Mouse (Mus musculus): ENCODE measurements at regions not wholly inside any gene's neighbourhood (a gene's known extent, or its start where the extent isn't known, plus 50 kb on each side); places are given as distances from the start of the nearest gene placed in this dataset.
A peak's percentile ranks its signal among the peaks of the same experiment; 100 is the strongest.
"Not testable (repeated sequence)": the region's sequence is repeated elsewhere in the genome, so short reads cannot be mapped to it uniquely, and the experiment has no call there.

GRCm38 (mm10) chr13:39566491-39566890, 605.8 kb upstream of the Slc35b3 start:
- no peak for DNase-seq

GRCm38 (mm10) chr13:39537724-39538440, 577.2 kb upstream of the Slc35b3 start:
- no peak for DNase-seq

DNA sequence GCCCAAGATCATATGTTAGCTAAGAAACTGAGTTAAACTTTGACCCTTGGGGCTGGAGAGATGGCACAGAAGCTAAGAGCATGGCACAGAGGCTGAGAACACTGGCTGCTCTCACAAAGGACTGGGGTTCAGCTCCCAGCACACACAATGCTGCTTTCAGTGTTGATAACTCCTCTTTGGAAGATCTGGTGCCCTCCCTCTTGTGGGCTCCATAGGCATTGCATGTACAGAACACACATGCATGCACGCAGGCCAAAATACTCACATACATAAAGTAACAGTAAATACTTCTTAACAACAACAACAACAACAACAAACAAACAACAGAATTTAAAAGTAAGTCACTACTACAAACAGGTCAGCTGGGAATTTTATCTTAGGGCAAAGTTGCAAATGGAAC, 565.8 kb upstream of the Slc35b3 start:
- DNase-seq = no peak

- no peak for DNase-seq
Observed at GRCm38 (mm10) chr13:39523856-39524301, 563.2 kb upstream of the Slc35b3 start.

DNA sequence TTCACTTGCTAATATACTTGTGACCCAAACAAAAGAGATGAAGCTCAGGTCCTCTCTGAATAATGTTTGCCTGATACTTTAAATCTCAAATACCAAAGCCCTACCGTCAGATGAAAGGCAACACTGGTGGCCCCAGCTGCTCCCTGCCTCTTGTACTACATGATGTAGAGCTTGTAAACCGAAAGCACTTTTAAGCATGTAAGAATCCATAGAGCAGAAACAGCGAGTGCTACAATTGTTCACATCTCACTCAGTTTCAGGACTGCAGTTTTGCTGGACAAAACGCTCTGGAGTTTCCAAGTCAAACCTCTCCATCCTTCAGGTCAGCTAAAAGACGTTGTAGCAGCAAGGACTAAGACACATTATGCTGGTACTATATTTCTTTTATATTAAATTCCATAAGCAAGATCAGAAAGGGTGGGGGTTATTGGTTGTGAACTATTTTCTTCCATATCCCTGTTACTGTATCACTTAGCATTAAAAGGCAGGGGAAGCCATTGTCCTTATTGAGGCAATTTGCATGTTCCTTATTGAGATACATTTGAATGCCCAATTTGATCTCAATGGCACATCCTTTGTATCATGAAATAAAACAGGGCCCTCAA, 562.7 kb upstream of the Slc35b3 start:
- DNase-seq = no peak

DNA sequence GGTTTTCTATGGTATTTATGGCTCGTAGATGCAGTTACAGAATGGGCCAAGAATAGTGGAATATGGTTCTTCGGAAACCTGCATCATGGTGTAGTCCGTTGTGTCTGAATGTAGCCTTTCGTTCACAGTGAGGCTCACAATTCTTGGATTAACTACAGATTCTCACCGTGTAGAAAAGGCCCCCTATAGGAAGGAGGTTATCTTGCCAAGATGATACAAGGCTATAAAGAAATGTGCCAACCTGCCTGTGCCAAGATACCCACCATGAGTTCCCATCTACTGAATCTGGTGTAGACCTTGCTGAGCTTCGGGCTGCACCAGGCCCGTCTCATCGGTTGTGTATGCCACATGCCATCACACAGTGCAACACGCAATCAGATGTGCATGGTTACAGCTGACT, 560.2 kb upstream of the Slc35b3 start:
- no peak for DNase-seq

GRCm38 (mm10) chr13:39516106-39516505, 555.4 kb upstream of the Slc35b3 start:
- DNase-seq = no peak

- DNase-seq = no peak
Observed at GRCm38 (mm10) chr13:39489806-39490205, 529.1 kb upstream of the Slc35b3 start.

GRCm38 (mm10) chr13:39472621-39473020, 511.9 kb upstream of the Slc35b3 start:
- DNase-seq = no peak

DNA sequence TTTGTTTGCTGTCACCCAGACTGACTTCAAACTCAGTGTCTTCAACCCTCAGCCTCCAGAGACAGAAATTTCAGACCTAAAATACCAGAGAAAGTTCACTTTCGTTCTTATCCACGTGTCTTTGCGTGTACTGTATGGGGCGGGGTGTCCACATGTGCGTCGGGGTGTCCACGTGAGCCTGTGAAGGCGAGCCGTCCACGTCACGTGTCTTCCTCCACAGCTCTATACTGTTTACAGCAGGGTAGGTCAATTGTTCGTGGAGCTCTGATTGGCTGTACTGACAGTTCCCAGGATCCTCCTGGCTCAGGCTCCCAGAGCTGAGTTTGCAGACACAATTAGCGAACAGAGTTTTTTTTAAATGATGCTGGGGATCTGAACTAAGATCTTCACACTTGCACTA, 481.1 kb upstream of the Slc35b3 start:
- no peak for DNase-seq

GRCm38 (mm10) chr13:39440907-39441306, 480.2 kb upstream of the Slc35b3 start:
- peak; percentile 58 for DNase-seq

DNA sequence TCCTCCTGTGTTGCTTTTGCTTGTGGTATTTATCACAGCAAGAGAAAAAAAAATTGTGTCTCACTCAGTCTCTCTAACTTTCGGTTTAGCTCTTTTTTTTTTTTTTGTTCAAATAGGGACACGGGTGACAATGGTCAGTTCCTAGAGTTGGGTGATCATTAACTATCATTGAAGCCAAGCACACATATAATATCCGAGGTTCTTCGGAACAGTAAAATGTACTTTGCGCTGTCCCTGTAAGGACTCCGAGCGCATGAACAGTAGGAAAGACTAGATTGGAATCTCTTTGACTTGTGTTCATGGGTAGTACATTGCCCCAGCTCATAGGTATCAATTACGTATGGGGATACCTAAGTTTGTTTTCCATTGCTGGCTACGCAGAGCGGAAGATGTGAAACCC, 479.7 kb upstream of the Slc35b3 start:
- no peak for DNase-seq

DNA sequence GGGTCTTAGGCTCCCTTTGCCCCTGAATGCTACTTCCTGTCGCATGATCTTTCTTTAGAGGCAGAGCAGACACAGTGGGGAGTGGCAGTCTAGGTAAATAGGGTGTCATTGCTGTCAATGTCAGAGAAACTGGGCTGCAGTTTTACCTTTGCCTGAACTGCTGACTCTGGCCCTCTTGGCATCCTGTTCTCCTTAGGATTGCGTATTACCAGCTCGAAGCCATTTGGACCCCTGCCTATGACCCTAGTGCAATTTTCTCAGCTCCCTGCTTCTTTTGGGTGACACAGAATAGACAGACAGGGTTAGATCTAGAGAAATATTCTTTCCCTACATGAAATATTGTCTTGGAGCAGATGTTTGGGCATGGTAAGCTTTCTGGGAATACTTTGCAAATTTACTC, 467.3 kb upstream of the Slc35b3 start:
- DNase-seq = no peak

DNA sequence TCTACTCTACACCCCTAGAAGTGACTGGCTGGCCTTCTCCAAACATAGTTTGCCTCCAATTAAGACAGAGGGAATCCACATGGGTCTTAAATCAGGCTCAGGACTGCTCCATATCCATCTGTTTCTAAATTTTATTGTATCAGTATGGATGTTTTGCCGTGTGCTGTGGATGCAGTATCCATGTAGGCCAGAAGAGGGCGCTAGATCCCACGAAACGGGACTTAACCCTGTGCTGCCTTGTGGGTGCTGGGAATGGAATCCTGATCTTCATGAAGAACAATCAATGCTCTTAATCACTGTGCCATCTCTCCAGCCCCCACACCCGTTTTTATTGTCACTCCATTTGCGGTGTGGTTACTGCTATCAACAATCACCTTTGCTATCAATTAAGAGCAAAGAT, 465.3 kb upstream of the Slc35b3 start:
- no peak for DNase-seq

GRCm38 (mm10) chr13:39418127-39418526, 457.5 kb upstream of the Slc35b3 start:
- DNase-seq = no peak

DNA sequence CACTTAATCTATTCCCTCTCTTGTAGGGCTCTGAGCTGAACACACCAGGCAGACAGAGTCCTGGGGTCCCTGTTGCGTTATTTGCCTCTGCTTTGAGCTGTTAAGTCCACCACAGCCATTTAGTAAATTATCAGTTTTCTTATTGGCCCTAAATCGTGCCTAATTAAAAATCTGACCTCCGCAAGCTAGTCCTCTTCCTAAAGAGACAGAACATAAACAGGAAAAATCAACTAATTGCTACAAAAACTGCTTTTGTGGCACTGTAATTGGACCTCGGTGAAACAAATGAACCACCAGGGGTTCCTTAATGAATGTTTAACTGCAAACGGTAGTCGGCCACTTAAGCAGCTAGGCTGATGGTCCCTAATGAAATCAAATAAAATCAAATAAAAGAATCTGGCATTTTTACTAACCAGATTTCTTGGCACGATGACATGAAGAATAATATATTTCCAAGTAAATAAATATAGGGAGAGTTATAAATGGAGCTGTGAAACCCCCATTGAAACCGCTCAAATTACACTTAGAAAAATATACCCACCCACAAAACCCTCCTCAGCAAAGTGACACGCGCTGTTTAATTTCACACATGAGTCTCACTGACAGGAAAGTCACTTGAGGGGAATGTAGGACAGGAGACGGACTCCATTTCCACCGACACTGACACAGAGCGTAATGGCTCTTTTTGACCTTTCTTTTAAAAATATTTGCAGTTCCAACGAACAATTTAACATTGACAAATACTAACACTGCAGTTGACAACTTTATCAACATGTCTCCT, 451.0 kb upstream of the Slc35b3 start:
- no peak for DNase-seq

GRCm38 (mm10) chr13:39392589-39392988, 431.9 kb upstream of the Slc35b3 start:
- no peak for DNase-seq

GRCm38 (mm10) chr13:39392151-39392550, 431.5 kb upstream of the Slc35b3 start:
- DNase-seq = not testable (repeated sequence)

GRCm38 (mm10) chr13:39376677-39377076, 416.0 kb upstream of the Slc35b3 start:
- DNase-seq = no peak

- DNase-seq = no peak
Observed at GRCm38 (mm10) chr13:39376269-39376668, 415.6 kb upstream of the Slc35b3 start.

GRCm38 (mm10) chr13:39372565-39372964, 411.9 kb upstream of the Slc35b3 start:
- DNase-seq = peak; percentile 14

DNA sequence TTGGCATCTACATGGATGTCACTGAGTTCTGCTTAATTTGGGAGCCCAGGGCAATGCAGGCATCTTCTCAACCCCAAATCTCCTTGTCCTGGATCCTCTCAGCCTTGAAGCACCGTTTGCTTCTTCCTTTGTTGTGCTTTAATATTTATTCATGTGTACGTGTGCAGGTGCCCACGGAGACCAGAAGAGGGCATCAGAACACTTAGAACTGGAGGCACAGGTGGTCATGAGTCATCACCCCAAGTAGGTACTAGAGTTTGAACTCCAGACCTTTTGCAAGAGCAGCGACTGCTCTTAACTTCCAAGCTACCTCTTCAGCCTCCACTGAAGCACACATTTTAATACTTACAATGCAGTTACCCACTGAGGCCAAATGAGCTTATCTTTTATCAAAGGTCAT, 403.0 kb upstream of the Slc35b3 start:
- DNase-seq = no peak

DNA sequence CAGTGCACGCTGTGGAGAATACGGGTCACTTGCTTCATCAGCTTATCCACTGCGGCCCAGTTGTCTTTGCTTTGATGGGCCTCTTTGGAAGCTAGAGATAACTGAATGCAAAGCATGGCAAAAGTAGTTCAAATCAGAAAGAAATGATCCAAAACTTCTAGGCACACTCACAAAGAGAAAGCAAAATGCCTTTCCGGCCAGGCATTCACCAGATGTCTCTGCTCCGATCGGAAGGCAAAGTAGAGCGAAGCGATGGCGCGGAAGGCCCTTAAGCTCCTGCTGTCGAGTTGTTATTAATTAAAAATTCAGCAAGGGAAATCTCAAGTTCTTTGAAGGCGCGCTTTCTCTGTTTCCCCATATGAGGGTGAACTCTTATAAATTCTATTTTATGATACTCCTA, 401.9 kb upstream of the Slc35b3 start:
- DNase-seq = no peak

DNA sequence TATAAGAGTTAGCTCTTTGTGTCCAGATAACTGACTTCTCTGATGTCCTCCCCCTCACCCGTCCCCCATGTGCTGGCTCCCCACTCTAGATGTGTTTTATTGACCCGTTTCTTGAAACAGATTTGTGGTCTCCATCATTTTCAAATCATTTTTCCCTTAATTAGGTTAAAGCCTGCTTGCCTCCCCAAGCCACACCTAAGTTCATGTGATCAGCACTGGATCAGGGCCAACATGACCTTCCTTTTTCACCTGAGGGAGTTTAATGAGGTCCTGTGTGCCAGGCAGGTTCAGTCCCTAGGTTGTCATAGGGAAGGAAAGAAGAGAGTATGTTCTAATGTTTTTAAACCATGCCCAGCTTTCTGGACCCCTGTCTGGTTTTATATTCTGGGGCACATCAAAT, 390.9 kb upstream of the Slc35b3 start:
- no peak for DNase-seq
